In the genomic region with DNA sequence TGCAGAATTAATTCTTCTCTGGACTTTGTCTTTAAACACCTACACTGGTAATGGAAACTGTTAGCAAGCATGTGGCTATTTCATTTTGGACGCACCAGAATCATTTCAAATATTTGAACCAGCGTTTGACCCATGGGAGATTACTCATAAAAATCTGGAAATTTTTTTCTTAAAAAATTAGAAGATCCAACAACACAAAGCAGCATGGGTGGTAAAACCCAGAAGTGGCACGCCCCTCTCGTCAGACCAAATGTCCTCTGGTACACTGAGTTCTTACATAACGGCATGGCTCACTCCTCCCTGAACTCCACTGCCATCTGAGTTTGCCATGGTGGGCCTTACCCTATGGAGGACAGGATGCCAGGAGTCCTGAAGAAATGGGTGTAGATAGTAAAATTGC, we compare ENCODE assay signal across 18 mouse cellular contexts.
DNase-seq lines count a peak whose midpoint lies in the region; TF ChIP-seq lines count a peak whose summit lies in the region.
"Had no signal": no experiment of that assay in that cellular context is flagged by ENCODE, and none has a peak within 500 bp of the region (broad histone marks: within the 10 kb centered on the region; RNA-seq: fewer than 3 reads in every experiment).

No protein-coding gene starts in this region.

- intact Hi-C loops in gastrocnemius, postnatal 14 days (cut with DNase I; ENCODE audit: low total_unique reads), result no loop called here
- intact Hi-C loops in heart, postnatal 14 days (cut with DNase I), result no loop called here

- no peak for TF ChIP-seq POLR2A in embryonic fibroblast, embryonic 13.5 days (IDR thresholded peaks at IDR 0.05; ENCODE audit: low read depth, low read length)

- peak overlapping the region; percentile 66; the same call in 1 of the 2 replicates for H3K27ac ChIP-seq in embryonic fibroblast, embryonic 13.5 days (ENCODE audit: insufficient read depth, low read length)
- H3K27ac ChIP-seq: embryonic facial prominence, embryonic 13.5 days; forebrain, embryonic 13.5 days; heart, embryonic 13.5 days; hindbrain, embryonic 10.5 days; hindbrain, embryonic 14.5 days; intestine, embryonic 15.5 days had no signal

- no peak for TF ChIP-seq CTCF in embryonic fibroblast, embryonic 13.5 days (IDR thresholded peaks at IDR 0.05; ENCODE audit: borderline replicate concordance, insufficient read depth, low read length)

- H3K4me3 ChIP-seq in embryonic fibroblast, embryonic 13.5 days (ENCODE audit: insufficient read depth, low read length), result no peak overlapping the region
- H3K4me3 ChIP-seq: embryonic facial prominence, embryonic 13.5 days; forebrain, embryonic 13.5 days; heart, embryonic 13.5 days; hindbrain, embryonic 10.5 days; intestine, embryonic 15.5 days had no signal

- peak; percentile 13 to 29 for DNase-seq in gastrocnemius, adult 8-10 months (ENCODE audit: low spot score in 2 of 2)
- no peak for DNase-seq in gastrocnemius, postnatal 14 days
- DNase-seq in heart, adult 9 months (ENCODE audit: low spot score in 2 of 2), result peak; percentile 48 to 50
- DNase-seq in heart, postnatal 14 days, result no peak
- DNase-seq in left cerebral cortex, adult 9 months (ENCODE audit: low spot score in 2 of 2), result no peak
- DNase-seq: adrenal gland, postnatal 14 days; cerebellum, adult 18-20 months; cerebellum, adult 9-11 months; cerebellum, postnatal 36 days; forebrain, postnatal 0 days; kidney, adult 18-20 months had no signal

- H3K4me1 ChIP-seq in embryonic fibroblast, embryonic 13.5 days (ENCODE audit: control insufficient read depth, insufficient read depth, low read length), result peaks cover 15% of the 10 kb centered on the region
- H3K4me1 ChIP-seq: forebrain, embryonic 13.5 days; hindbrain, embryonic 10.5 days; intestine, embryonic 15.5 days had no signal

Comparison
In these comparisons a context has a peak if more than half of its experiments do, and no peak if none do; other contexts are left out.
1. DNase-seq: peak in gastrocnemius, adult 8-10 months (2 of 2) and heart, adult 9 months (2 of 2); none in gastrocnemius, postnatal 14 days (single experiment), heart, postnatal 14 days (0 of 2) and left cerebral cortex, adult 9 months (0 of 2).